Mouse (Mus musculus) olfactory bulb, adult 2 months (tissue): ENCODE measurements around the gene Vax2. TPM values are rescaled to one million over a fixed set of nuclear protein-coding genes. Genes with fewer than 3 reads are reported as not detected.

Experiments
- H3K27ac ChIP-seq: fragments of 200-500 bp; 2 replicates; pipeline ENCODE4 v1.5.1; 2012; ENCODE audit warnings: low read depth, low read length; ENCODE audit not compliant: insufficient read depth
- H3K4me1 ChIP-seq: fragments of 200-500 bp; 2 replicates; pipeline ENCODE4 v1.6.1; 2012; ENCODE audit warnings: low read length; ENCODE audit not compliant: control insufficient read depth, insufficient read depth
- H3K4me3 ChIP-seq: fragments of 200-500 bp; 2 replicates; pipeline ENCODE4 v1.5.1; 2012; ENCODE audit warnings: mild to moderate bottlenecking, low read depth, low read length, moderate library complexity; ENCODE audit not compliant: insufficient read depth
- CTCF ChIP-seq: fragments of 200-500 bp; IDR thresholded peaks from 2 replicates; pipeline ENCODE4 v1.5.1; 2012; ENCODE audit warnings: low read depth, mild to moderate bottlenecking, low read length, moderate library complexity; ENCODE audit not compliant: insufficient read depth
- POLR2A ChIP-seq: fragments of 200-500 bp; IDR thresholded peaks from 2 replicates; pipeline ENCODE4 v1.6.1; 2012; ENCODE audit warnings: mild to moderate bottlenecking, low read depth, low read length, moderate library complexity; ENCODE audit not compliant: insufficient read depth
- WGBS: fragments of 180-500 bp; shearing (Covaris S2); methylation state at CpG from one replicate; pipeline ENCODE4 v1.1.7; 2018; 5-methylcytosine and 5-hydroxymethylcytosine counted together
- polyA plus RNA-seq: library from polyadenylated mRNA; stranded (reverse); fragments of >200 nt; gene quantifications from 2 replicates; pipeline ENCODE4 v1.2.4, GENCODE M21; 2012; ENCODE audit warnings: low replicate concordance; ENCODE audit not compliant: missing spikeins, insufficient read depth, insufficient read length

Gene Vax2
- polyA plus RNA-seq, 1 experiment, result not detected

DNA sequence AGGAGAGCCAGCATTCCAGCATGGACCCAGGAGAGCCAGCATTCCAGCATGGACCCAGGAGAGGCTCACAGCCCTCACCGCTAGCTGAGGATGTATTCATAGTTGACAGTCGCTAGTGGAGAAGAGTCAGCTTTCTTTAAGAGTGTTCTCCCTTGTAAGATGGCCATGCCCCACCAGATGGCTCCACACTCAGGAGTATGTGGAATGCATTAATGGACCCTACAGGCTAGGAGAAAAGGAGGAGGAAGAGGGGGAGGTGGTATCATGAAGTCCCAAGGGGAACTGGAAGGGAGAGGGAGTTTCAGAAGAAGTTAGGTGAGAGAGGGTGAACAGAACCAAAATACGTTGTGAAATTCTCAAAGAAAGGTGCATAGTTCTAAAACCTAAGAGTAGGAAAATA is 15.3 kb upstream of the Vax2 start:
- no peaks in the 10 kb centered on the region for H3K4me1 ChIP-seq
- TF ChIP-seq POLR2A (no peak), CTCF (no peak)
- WGBS, result 8% methylated on average over 3 of the region's 3 CpGs
- no peak overlapping the region for H3K27ac ChIP-seq
- H3K4me3 ChIP-seq, result no peak overlapping the region

DNA sequence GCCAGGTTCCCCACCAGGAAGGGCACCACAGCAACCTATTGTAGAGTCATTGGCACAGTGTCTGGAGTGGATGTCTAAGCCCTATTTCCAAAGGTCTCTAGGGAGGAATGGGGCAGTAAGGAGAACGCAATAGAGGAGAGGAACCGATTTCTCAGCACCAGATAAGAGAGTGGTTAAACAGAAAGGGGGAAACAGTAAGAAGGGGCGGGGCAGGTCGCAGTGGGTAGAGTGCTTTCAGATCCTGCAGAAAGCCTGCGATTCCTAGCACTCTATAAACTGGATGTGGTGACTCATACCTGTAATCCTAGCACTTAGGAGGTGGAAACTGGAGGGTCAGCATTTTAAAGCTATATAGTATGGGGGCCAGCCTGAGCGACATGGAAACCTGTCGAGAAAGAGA is 14.4 kb upstream of the Vax2 start:
- H3K27ac ChIP-seq, result no peak overlapping the region
- H3K4me1 ChIP-seq, result no peaks in the 10 kb centered on the region
- WGBS, result 2% methylated on average over 7 of the region's 7 CpGs
- H3K4me3 ChIP-seq, result no peak overlapping the region
- no peak for TF ChIP-seq CTCF
- TF ChIP-seq POLR2A, result no peak

DNA sequence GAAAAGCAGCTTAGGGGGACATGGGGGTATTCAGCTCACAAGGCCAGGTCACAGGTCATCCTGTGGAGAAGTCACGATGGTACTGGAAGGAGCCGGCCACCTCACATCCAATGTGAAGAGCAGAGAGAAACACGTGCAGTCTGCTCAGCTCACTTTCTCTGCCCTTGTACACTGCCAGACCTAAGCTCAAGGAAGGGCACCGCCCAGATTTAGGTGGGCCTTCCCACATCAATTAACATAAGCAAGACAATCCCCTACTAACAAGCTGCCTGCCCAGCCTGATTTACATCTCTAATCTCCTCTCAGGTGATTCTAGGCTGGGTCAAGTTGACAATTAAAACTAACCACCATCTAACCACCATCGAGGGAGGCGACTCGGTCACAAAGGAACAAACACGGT is 13.1 kb upstream of the Vax2 start:
- Histone ChIP-seq H3K27ac (no peak overlapping the region), H3K4me3 (no peak overlapping the region), H3K4me1 (no peaks in the 10 kb centered on the region)
- TF ChIP-seq POLR2A, result no peak
- TF ChIP-seq CTCF, result no peak
- 5% methylated on average over 8 of the region's 8 CpGs for WGBS

DNA sequence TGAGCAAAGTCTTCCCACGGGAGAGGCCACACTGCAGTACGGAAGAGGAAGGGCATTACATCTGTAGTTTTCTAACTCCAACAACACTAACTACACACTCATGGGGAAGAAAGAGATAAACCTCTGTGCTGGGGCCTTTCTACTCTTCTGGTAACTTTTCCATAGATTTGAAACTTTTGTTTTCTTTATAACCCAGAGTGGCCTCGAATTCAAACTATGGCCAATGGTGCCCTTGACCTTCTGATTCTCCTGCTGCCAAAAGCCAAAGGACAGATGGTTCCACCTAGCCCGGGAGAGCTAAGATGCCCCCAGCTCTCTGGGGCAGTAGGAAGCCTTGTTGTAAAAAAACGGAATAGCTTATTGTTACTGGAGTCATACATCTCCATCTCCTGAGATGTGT is 11.1 kb upstream of the Vax2 start:
- no peak overlapping the region for H3K4me3 ChIP-seq
- TF ChIP-seq CTCF (no peak), POLR2A (no peak)
- H3K4me1 ChIP-seq, result no peaks in the 10 kb centered on the region
- H3K27ac ChIP-seq, result no peak overlapping the region
- 5% methylated on average over 5 of the region's 5 CpGs for WGBS

DNA sequence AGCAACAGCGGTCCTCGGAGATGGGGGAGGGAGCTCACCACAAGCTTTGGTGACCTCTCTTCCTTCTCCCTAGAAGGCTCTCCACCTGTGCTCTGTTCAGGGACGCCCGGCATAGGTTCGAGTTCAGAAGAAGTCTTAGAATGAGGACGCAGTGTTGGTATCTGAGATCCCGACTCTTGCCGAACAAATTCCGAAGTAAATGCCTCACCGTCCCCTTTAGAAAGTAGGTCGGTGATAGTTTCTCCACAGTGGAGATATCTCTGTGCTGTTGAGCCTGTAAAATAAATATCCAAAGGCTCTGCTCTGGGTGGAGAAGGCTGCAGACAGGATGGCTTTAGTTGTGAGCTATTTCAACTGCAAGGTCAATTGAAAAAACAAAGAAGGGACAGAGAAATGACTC is 10.1 kb upstream of the Vax2 start:
- H3K4me3 ChIP-seq, result no peak overlapping the region
- 1% methylated on average over 11 of the region's 11 CpGs for WGBS
- TF ChIP-seq POLR2A (no peak), CTCF (no peak)
- H3K27ac ChIP-seq, result no peak overlapping the region
- no peaks in the 10 kb centered on the region for H3K4me1 ChIP-seq

DNA sequence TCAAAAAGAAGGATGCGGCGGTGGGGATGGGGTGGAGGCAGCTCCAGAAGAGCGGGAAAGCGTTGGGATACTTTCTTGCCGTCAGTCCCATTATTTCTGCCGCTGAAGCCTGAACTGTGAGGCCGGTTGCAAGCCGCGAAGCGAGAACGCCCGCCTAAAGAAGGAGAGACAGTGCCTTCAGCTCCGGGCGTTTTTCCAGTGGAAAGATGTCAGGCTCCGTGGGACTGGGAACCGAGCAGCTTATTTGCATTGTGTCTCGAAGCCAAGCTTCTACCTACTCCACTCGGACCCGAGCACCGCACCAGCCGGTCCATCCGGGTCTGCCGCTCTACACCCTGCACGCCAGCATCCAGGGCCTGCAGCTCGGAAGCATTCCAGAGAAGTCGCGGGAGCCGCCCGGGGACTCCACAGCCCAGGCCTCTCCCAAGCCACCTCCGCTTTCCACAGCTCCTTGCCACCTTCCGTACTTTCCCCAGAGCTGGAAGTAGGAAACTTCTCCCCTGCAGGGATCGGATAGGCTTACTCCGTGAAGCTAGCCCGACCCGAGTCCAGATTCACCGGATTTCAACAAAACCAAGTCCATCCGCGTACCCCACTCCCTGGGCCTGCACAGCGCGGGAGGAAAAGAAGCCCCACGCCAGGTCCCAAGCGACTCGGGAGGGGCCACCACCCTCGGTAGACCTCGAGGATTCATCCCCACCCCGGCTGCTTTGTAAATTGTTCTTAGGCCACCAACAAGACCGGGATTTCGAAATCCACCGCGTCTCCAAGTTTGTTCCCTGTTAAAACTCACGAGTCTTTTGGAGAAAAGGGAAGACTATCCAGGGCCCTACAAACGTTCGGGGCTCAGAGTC is 8.7 kb upstream of the Vax2 start:
- Histone ChIP-seq H3K4me3 (no peak overlapping the region), H3K4me1 (no peaks in the 10 kb centered on the region), H3K27ac (no peak overlapping the region)
- TF ChIP-seq CTCF, result no peak
- TF ChIP-seq POLR2A, result no peak
- WGBS, result 2% methylated on average over 53 of the region's 53 CpGs

DNA sequence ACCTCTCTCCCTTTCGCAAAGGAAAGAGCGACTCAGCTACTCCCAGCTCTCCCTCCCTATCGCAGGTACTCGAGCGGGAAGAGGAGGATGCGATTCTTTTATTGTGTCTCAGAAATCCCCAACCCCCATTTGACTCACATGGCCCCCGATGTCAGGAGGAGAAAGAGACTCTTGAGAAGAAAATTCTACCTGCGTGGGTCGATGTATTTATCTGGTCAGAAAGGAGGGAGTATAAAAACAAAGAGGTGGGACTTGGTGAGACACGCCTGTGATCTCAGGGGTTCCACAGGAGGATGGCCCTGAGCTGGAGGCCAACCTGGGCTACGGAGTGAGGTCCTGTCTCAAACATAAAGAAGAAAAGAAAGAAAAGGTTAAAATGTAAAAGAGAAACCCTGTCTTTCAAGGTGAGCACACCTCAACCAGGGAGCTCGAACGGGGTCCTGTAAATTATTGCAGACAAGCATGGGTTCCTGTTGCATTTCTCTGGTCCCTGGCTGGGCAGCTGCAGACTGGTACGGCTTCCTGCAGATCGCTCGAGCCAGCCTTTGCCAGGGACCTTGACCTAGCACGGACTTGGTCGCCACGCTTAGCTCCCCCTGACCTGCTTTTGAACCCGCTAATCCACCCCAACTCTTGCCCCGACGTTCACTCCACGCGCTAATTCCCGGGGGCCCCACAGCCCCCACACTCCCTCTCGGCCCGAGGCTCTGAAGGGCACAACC is 7.9 kb upstream of the Vax2 start:
- H3K27ac ChIP-seq, result no peak overlapping the region
- TF ChIP-seq CTCF (no peak), POLR2A (no peak)

DNA sequence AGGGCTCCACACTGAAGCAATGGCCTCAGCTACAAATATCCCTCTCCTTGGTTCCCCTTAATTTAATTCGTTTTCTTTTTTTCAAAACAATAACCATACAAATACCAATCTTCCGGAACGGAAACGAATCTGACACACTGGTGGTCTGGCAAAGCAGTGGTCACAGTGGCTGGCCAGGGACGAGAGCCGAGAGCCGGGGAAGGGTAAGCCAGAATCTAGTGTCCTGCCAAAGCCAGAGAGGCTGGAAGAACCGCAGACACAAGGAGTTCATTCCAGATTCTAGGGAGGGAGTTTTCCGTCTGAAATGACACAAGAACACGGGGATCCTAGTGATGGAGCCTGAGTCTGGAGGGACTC is 7.4 kb upstream of the Vax2 start:
- no peak for TF ChIP-seq POLR2A
- TF ChIP-seq CTCF, result no peak
- 3% methylated on average over 10 of the region's 10 CpGs for WGBS

More for the DNA sequence above, 7.9 kb upstream of the Vax2 start:
- Histone ChIP-seq H3K4me3 (no peak overlapping the region), H3K4me1 (no peaks in the 10 kb centered on the region)
- WGBS, result 2% methylated on average over 27 of the region's 27 CpGs

DNA sequence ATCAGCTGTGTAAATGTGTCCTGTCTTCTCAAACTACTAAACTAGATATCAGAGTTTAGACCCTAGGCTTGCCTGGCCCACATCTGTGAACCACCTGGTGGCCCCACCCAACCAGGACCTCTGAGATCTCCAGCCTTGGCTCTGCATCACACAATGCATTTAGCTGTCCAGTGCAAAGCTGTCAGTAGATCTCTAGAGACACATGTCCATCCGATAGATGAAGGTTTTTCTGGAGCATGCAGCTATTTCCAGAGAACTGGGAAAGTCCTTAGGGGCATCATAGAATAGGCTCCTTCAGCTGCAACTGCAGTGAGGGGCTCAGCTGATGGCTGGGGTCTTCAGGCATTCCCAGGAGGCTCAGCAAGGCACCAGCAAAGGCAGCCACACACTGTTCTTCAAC is 6.8 kb upstream of the Vax2 start:
- H3K4me3 ChIP-seq, result no peak overlapping the region
- WGBS, result 11% methylated on average over 1 of the region's 1 CpGs
- TF ChIP-seq POLR2A, result no peak
- TF ChIP-seq CTCF, result no peak
- no peak overlapping the region for H3K27ac ChIP-seq
- no peaks in the 10 kb centered on the region for H3K4me1 ChIP-seq

More for the DNA sequence above, 7.4 kb upstream of the Vax2 start:
- Histone ChIP-seq H3K27ac (no peak overlapping the region), H3K4me3 (no peak overlapping the region), H3K4me1 (no peaks in the 10 kb centered on the region)
